Mouse (Mus musculus): ENCODE results near the gene Tmem106b. TPM values are rescaled to one million over a fixed set of nuclear protein-coding genes. Genes with fewer than 3 reads are reported as not detected.

The Tmem106b gene
- 48.0 and 50.9 TPM in 2 replicates for polyA plus RNA-seq (2015; fragmentation: Nextera tagmentation; extraction: Ambion mirVana)

DNA sequence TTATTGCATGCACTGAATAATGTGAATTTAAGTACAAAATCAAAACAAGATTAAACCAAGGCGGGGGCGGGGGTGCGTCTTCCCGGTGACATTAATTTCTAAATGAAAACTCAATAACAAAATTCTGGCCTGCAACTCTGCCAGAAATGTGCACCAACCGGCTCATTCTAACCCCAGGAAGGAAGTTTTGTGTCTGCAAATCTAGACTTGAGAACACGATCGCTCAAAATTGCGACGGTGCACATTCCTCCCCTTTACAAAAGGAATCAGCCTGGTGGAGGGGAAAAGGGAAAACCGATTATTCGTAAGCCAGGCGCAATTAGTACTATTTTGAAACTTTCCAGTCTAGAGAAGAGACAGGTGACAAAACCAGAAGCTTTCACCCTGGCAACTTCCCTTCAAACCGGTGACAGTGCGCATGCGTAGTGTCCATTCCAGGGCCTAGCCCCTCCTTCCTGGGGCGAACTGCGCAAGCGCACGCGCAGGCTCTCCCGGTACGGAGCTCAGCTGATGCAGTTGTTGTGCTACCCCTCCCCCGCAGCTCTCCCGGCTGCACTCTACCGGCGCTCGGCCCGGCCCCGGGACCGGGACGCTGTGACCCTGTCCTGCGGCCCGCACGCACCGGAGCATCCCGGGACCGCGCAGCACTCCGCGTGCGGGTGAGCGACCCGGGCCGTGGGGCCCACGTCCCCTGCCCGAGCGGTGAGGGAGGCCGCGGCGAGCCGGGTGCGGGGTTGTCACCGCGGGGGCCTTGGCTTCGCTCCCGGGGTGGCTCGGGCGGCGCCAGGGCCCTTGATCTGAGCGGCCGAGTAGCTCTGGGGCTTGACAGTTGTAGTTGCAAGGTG lies at the start of gene Tmem106b:
Tmem106b (plus strand) TSS at position 458 of the 845 bp plus-strand sequence.

Other genes with a start within 250 kb of the Tmem106b start
- 0.06 TPM in 1 of 2 replicates, not detected in the other for gene Vwde, start 155.2 kb downstream of the Tmem106b start, polyA plus RNA-seq (2015; fragmentation: Nextera tagmentation; extraction: Ambion mirVana)

Data from skeletal muscle tissue, postnatal 0 days (tissue).